Mouse (Mus musculus): Measurements from ENCODE around the gene Scoc. TPM values are rescaled to one million over a fixed set of nuclear protein-coding genes. Genes with fewer than 3 reads are reported as not detected.

The Scoc gene
- total RNA-seq (2014; rRNA removed) (404 and 447 TPM in 2 replicates), polyA plus RNA-seq (2015; fragmentation: Nextera tagmentation; extraction: Ambion mirVana) (418 and 475 TPM in 2 replicates)

- Histone ChIP-seq H3K9ac (no peak within 1 kb of the TSS), H3K27ac (ENCODE audit: low read depth, low read length) (no peak within 1 kb of the TSS), H3K4me3 (ENCODE audit: low read depth, low read length) (no peak within 1 kb of the TSS), H3K36me3 (ENCODE audit: insufficient read depth) (no peaks in the 10 kb centered on the region), H3K4me2 (ENCODE audit: low read depth) (no peak within 1 kb of the TSS), H3K27me3 (ENCODE audit: insufficient read depth, low read length) (no peaks in the 10 kb centered on the region), H3K9me3 (ENCODE audit: low read length) (no peaks in the 10 kb centered on the region), H3K4me1 (ENCODE audit: insufficient read depth) (no peaks in the 10 kb centered on the region)
- WGBS = 84% methylated on average over 14 of the region's 14 CpGs
- no peak for DNase-seq
- ATAC-seq = no peak
- no peak for TF ChIP-seq CTCF (IDR thresholded peaks at IDR 0.05; ENCODE audit: low read depth)
Observed at GRCm38 (mm10) chr8:83458222-83458621, at the start of gene Scoc. TSS of gene Scoc (minus strand) at chr8:83458391.

- H3K27ac ChIP-seq (ENCODE audit: low read depth, low read length) = no peak overlapping the region
- 69% methylated on average over 3 of the region's 3 CpGs for WGBS
- DNase-seq (no peak), ATAC-seq (no peak)
- H3K4me3 ChIP-seq (ENCODE audit: low read depth, low read length) = no peak overlapping the region
- no peaks in the 10 kb centered on the region for H3K27me3 ChIP-seq (ENCODE audit: insufficient read depth, low read length)
- no peaks in the 10 kb centered on the region for H3K36me3 ChIP-seq (ENCODE audit: insufficient read depth)
- TF ChIP-seq CTCF (IDR thresholded peaks at IDR 0.05; ENCODE audit: low read depth) = no peak
- H3K9ac ChIP-seq = no peak overlapping the region
- H3K9me3 ChIP-seq (ENCODE audit: low read length) = no peaks in the 10 kb centered on the region
- H3K4me2 ChIP-seq (ENCODE audit: low read depth) = no peak overlapping the region
- H3K4me1 ChIP-seq (ENCODE audit: insufficient read depth) = no peaks in the 10 kb centered on the region
Observed at GRCm38 (mm10) chr8:83459606-83460005, 1.4 kb upstream of the Scoc start.

- DNase-seq = no peak
- Histone ChIP-seq H3K27ac (ENCODE audit: low read depth, low read length) (no peak overlapping the region), H3K36me3 (ENCODE audit: insufficient read depth) (no peaks in the 10 kb centered on the region), H3K9ac (no peak overlapping the region), H3K4me3 (ENCODE audit: low read depth, low read length) (no peak overlapping the region), H3K4me2 (ENCODE audit: low read depth) (no peak overlapping the region), H3K9me3 (ENCODE audit: low read length) (no peaks in the 10 kb centered on the region), H3K4me1 (ENCODE audit: insufficient read depth) (no peaks in the 10 kb centered on the region), H3K27me3 (ENCODE audit: insufficient read depth, low read length) (no peaks in the 10 kb centered on the region)
- WGBS = 56% methylated on average over 6 of the region's 6 CpGs
- no peak for ATAC-seq
- TF ChIP-seq CTCF (IDR thresholded peaks at IDR 0.05; ENCODE audit: low read depth) = no peak
Observed at GRCm38 (mm10) chr8:83457121-83457520, 1.1 kb downstream of the Scoc start.

DNA sequence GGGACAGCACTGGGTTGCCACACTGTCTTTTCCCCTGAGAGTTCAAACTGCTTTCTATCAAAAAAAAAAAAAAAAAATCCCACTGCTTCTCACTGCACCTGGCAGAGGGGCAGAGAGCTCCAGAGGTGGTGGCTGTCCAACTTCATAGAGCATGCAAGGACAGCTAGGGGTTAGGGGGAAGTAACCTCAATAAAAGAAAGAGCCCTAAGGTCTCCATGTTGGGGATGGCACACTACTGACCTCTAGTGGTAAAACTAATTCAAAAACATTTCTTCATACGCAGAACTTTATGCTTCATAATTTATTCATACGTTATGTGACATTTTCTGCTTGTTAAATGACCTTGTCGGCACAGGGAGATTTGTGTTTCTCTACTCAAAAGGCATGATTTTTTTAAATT is 7.1 kb downstream of the Scoc start:
- no peak for ATAC-seq
- H3K9ac ChIP-seq = no peak overlapping the region
- H3K4me1 ChIP-seq (ENCODE audit: insufficient read depth) = no peaks in the 10 kb centered on the region
- TF ChIP-seq CTCF (IDR thresholded peaks at IDR 0.05; ENCODE audit: low read depth) = peak; percentile 79
- no peak overlapping the region for H3K27ac ChIP-seq (ENCODE audit: low read depth, low read length)
- H3K4me2 ChIP-seq (ENCODE audit: low read depth) = no peak overlapping the region
- WGBS = 19% methylated on average over 3 of the region's 3 CpGs
- no peak overlapping the region for H3K4me3 ChIP-seq (ENCODE audit: low read depth, low read length)
- peak; percentile 23 for DNase-seq
- H3K27me3 ChIP-seq (ENCODE audit: insufficient read depth, low read length) = no peaks in the 10 kb centered on the region
- no peaks in the 10 kb centered on the region for H3K36me3 ChIP-seq (ENCODE audit: insufficient read depth)
- H3K9me3 ChIP-seq (ENCODE audit: low read length) = no peaks in the 10 kb centered on the region

GRCm38 (mm10) chr8:83449960-83450359 is 8.2 kb downstream of the Scoc start:
- Histone ChIP-seq H3K4me2 (ENCODE audit: low read depth) (no peak overlapping the region), H3K9ac (no peak overlapping the region), H3K4me1 (ENCODE audit: insufficient read depth) (no peaks in the 10 kb centered on the region), H3K36me3 (ENCODE audit: insufficient read depth) (no peaks in the 10 kb centered on the region), H3K9me3 (ENCODE audit: low read length) (no peaks in the 10 kb centered on the region), H3K4me3 (ENCODE audit: low read depth, low read length) (no peak overlapping the region), H3K27ac (ENCODE audit: low read depth, low read length) (no peak overlapping the region), H3K27me3 (ENCODE audit: insufficient read depth, low read length) (no peaks in the 10 kb centered on the region)
- DNase-seq (no peak), ATAC-seq (no peak)
- peak; percentile 53 for TF ChIP-seq CTCF (IDR thresholded peaks at IDR 0.05; ENCODE audit: low read depth)
- 81% methylated on average over 1 of the region's 1 CpGs for WGBS

DNA sequence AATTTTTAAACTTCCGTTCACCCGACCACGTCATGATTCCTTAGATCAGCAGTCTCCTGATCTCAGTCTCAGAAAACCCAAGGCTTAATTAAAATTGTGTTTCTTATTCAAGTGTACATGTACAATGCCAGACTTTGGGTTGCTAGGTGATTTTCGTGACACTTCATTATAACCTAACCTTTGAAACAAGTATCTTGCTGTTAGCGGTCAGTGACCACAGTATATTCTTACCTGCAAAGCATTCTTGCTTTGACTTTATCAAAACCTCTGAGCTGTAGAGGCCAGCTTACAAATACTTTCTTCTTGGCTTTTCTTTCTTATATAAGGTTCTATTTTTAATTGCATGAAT is 15.2 kb downstream of the Scoc start:
- Histone ChIP-seq H3K27ac (ENCODE audit: low read depth, low read length) (peak overlapping the region; percentile 96), H3K36me3 (ENCODE audit: insufficient read depth) (no peaks in the 10 kb centered on the region), H3K4me3 (ENCODE audit: low read depth, low read length) (peak overlapping the region; percentile 94), H3K4me1 (ENCODE audit: insufficient read depth) (peaks cover 18% of the 10 kb centered on the region), H3K9ac (peak overlapping the region; percentile 95), H3K27me3 (ENCODE audit: insufficient read depth, low read length) (no peaks in the 10 kb centered on the region), H3K4me2 (ENCODE audit: low read depth) (peak overlapping the region; percentile 67), H3K9me3 (ENCODE audit: low read length) (no peaks in the 10 kb centered on the region)
- 17% methylated on average over 5 of the region's 5 CpGs for WGBS
- no peak for ATAC-seq
- TF ChIP-seq CTCF (IDR thresholded peaks at IDR 0.05; ENCODE audit: low read depth) = no peak
- peak; percentile 50 for DNase-seq

DNA sequence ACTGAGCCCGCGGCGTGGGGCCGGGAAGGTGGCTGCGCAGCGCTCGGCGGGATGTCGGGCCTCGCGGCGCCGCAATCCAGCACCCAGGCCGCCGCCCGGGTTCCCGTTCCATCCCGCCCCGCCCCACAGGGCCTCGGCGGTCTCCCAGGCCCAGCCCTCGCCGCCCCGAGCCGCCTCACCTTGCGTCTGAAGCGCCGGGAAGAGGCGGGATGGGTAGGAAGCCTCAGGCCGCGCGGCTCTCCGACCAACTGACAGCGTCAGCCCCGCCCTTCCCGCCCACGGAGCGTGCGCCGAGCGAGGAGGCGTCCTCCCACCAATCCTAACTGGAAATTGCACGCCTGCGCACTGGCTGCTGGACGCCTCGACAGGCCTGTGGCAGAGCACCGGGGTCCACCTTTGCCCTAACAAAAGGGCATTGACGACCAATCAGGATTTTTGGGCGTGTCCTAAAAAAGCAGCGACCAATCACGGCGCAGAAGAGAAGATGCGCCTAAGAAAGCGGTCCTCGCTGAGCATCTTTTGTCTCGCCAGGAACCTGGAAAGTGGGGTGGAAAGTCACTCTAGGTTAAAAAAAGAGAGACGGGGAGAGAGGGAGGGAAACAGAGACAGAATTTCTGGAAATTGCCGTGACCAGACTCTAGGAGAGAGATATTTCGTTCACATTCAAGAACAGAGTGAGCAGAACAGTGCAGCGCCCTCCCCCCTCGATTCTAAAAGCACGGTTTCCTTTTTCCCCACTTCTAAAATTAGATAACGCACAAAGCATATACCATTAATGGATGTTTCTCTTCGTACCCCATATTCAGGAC is 15.7 kb downstream of the Scoc start:
- DNase-seq (peak; percentile 99), ATAC-seq (peak; percentile 99)
- peak overlapping the region; percentile 96 for H3K27ac ChIP-seq (ENCODE audit: low read depth, low read length)
- WGBS = under 1% methylated on average over 64 of the region's 64 CpGs
- H3K4me3 ChIP-seq (ENCODE audit: low read depth, low read length) = peak overlapping the region; percentile 94
- peak overlapping the region; percentile 67 for H3K4me2 ChIP-seq (ENCODE audit: low read depth)
- H3K36me3 ChIP-seq (ENCODE audit: insufficient read depth) = 0 out of 2 replicates have a peak, but pooled peaks cover 3% of the 10 kb centered on the region
- peaks cover 18% of the 10 kb centered on the region for H3K4me1 ChIP-seq (ENCODE audit: insufficient read depth)
- peak; percentile 10; the same call in 1 of the 2 replicates for TF ChIP-seq CTCF (IDR thresholded peaks at IDR 0.05; ENCODE audit: low read depth)
- H3K9ac ChIP-seq = peak overlapping the region; percentile 95
- no peaks in the 10 kb centered on the region for H3K9me3 ChIP-seq (ENCODE audit: low read length)
- no peaks in the 10 kb centered on the region for H3K27me3 ChIP-seq (ENCODE audit: insufficient read depth, low read length)

Data from forebrain, postnatal 0 days (tissue).